Mouse (Mus musculus): ENCODE measurements around the gene Ergic2.
A peak's percentile ranks its signal among the peaks of the same experiment; 100 is the strongest.

Gene Ergic2

GRCm38 (mm10) chr6:148211897-148212680 is at the start of gene Ergic2:
Ergic2 (minus strand) TSS chr6:148212374.
- peak; percentile 95 for DNase-seq (ENCODE audit: low spot score)

GRCm38 (mm10) chr6:148260729-148261101 is 48.5 kb upstream of the Ergic2 start:
- DNase-seq (ENCODE audit: low spot score): no peak

DNA sequence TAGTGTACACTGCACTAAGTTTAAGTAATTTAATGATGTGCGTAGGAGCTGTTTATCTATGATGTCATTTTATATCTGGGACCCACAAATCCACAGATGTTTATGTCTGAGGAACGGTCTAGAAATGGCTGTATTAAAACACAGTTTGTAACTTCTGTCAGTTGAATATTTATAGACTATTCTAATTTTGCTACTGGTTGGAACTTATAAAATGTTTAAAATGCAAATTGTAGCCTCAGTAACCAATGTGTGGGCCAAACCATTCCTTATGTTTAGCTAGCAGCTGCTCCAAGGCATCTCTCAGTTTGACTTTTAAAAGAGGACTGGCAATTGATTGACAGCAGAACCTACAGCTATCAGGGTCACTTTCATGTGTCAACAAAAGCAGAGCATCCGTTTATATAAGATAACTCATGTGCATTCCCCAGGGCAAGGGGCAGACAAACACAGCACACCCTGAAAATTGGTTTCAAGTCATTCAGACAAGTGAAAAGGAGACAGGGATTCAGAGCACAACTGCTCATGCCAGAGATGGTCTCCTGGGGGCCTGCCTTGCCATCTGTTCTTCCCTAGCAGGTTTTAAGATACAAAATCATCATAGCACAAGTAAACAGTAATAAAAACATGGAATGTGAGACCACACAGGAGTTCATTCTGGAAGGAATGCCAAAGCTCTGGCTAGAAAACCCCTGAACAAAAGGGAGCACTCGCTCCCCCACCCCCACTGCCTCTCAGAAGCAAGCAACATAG is 48.0 kb upstream of the Ergic2 start:
- DNase-seq (ENCODE audit: low spot score): no peak

GRCm38 (mm10) chr6:148259074-148259473 is 46.9 kb upstream of the Ergic2 start:
- DNase-seq (ENCODE audit: low spot score): no peak

GRCm38 (mm10) chr6:148257805-148258204 is 45.6 kb upstream of the Ergic2 start:
- DNase-seq (ENCODE audit: low spot score): no peak

DNA sequence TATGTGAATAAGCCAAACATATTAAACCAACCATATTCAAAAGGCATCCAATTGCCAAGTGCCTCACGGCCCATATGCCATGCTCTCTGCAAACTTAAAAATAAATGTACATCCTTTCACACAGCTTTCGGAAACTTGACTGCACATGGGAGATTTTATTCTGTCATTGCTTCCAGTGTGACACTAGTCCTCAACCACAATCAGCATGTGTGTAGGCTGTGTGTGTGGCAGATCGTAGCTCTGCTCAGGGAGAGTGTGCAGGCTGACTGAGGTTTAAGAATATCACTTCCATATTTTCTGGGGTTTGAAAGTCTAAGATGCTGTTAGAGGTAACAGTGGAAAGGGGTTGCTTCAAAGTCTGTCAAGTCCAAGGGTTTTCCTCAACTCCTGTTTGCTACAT is 43.9 kb upstream of the Ergic2 start:
- no peak for DNase-seq (ENCODE audit: low spot score)

DNA sequence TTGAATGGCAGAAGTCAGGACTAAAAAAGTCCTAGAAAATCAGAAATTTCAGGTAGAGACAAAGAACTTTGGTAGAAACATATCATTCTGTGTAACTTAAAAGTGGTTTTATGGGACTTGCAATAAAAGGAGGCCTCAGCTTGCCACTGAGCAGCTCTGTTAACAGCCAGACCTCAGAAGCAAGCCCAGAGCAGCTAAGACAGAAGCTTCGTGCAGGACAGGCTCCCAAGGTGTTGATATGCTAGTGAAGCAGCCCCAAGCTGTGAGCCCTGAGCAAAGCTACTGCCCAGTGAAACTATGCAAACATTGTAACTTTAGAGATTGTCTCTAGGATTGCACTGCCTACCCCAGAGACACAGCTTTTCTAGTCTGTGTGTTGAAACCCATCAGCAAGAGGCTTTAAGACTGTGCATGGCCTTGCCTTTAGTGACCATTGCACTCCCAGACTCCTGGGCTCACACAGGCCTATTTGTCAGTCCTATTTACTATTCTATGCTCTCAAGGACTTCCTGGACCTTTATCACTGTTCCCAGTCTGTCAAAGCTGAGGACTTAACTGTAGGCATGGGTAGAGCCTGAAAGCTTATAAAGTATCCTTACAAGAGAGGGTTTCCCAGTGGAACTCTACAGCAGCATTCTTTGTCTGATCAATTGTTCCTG is 43.4 kb upstream of the Ergic2 start:
- no peak for DNase-seq (ENCODE audit: low spot score)

GRCm38 (mm10) chr6:148249221-148249620 is 37.0 kb upstream of the Ergic2 start:
- DNase-seq (ENCODE audit: low spot score): no peak

GRCm38 (mm10) chr6:148248625-148249024 is 36.5 kb upstream of the Ergic2 start:
- no peak for DNase-seq (ENCODE audit: low spot score)

DNA sequence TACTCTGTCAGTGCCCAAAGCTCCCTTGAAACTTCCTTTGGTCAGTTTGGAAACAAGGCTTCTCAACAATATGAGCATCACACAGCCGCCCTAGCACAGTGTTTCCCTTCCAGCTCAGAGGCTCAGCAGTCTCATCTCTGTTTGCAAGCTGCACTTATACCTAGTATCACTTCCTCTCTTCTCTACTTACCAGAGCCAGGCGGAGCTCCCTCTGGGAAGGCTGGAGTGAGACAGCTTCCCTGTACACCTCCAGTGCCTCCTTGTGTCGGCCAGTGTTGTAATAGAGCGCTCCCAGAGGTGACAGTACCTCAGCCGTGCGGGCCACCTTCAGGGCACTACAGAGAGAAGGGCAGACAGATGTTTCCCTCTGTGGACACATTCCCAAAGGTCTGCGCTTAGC is 34.4 kb upstream of the Ergic2 start:
- no peak for DNase-seq (ENCODE audit: low spot score)

DNA sequence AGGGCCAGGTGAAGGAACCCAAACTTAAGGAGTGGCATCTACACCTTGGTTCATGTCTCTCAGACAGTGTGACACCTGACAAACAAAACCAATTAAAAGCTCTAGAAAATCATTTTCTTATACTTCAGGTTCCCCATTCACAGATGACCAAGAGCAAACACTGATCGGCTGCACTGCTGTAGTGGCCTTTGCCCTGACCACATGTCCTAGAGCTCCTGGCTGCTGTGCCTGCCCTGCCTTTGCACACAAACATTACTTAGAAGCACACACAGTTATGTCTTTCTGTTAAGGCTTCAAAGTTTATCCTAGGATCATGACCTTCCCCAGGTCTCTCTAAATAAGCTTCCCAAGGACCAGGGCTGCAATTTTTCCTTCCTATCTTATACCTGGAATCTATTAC is 32.7 kb upstream of the Ergic2 start:
- no peak for DNase-seq (ENCODE audit: low spot score)

DNA sequence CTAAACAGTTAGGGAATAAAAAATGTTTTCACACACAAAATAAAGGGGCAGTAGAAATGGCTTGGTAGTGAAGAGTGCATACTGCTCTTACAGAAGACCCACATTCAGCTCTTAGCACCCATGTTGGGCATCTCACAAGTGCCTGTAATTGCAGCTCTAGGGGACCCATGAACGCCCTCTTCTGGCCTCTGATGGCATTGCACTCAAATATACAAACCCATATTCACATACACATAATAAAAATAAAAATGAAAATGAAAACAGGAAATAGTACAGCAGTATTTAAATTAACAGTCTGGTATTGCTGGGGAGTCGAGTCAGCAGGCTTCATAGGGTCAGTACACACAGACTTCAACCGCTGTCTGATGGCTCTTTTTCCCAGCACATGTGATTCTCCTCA is 30.1 kb upstream of the Ergic2 start:
- DNase-seq (ENCODE audit: low spot score): no peak

GRCm38 (mm10) chr6:148241685-148242084 is 29.5 kb upstream of the Ergic2 start:
- no peak for DNase-seq (ENCODE audit: low spot score)

- no peak for DNase-seq (ENCODE audit: low spot score)
These were observed 27.1 kb upstream of the Ergic2 start for GRCm38 (mm10) chr6:148239311-148239710.

GRCm38 (mm10) chr6:148237453-148237852 is 25.3 kb upstream of the Ergic2 start:
- no peak for DNase-seq (ENCODE audit: low spot score)

- no peak for DNase-seq (ENCODE audit: low spot score)
These were observed 22.1 kb upstream of the Ergic2 start for GRCm38 (mm10) chr6:148234105-148234828.

DNA sequence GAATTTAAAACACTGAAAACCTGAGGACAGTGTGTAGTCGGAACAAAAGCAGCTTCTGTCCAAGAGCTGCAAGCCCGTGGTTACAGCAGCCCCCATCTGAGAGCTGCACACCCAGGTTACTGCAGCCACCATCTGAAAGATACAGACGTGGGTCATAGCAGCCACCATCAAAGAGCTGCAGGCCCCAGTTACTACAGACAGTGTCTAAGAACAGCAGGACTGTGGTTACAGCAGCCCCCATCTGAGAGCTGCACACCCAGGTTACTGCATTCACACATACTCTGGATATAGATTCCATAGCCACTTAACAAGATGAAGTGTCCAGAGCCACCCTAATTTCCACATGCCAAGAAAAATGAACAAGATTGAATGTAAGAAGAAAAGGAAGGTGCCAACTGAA is 15.4 kb upstream of the Ergic2 start:
- DNase-seq (ENCODE audit: low spot score): no peak

DNA sequence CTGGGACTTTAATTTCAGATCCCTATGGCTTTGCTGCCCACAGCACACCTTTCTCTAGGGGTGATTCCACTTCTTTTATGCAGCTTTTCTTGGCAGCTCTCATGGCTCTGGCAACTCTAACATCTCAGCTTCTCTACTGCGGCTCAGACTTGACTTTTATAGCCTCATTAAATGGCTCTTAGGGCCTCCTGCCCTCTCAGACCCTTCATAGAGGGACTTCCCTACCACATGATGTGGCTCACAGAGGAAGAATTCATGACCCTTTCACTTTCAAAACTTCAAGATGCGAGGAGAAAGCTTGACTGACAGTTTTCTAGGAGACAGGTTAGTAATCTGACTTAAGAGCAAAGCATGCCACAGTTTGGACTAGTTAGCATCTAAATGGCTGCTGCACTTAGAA is 10.5 kb upstream of the Ergic2 start:
- no peak for DNase-seq (ENCODE audit: low spot score)

DNA sequence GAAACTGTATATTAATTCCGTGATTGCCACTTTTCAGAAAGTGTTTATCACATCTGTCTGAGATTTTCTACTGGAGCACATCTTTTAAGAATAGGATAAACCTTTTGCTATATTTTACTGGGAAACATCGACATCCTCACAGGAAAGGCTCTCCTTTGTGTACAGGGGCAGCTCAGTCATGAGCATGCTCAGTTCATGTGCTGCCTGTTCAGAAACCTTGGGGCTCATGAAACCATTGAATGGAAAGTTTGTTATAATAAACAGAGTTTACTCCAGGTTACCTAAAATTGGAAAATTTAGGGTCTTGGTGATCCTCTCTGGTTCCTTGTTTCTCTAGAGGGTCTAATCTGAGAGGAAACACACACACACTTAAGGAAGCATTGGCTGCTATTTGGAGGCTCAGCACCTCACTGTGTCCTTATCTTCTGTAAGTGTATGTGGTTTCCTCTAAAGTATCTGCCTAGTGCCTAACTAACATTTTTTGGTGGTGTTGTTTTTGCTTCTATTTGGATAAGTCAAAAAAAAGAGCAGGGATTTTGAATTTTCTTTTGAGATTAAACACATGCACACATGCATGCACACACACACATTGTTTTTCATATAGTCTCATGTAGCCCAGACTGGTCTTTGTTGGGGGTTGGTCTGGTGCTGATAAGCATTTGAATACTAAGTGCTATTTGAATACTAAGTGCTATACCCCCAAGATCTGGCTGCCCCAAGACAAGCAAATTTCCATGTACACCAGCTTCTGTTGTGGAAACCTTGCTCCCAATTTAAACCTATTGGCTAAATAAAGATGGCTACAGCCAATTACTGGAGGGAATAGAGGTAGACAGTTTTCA is 6.3 kb upstream of the Ergic2 start:
- no peak for DNase-seq (ENCODE audit: low spot score)

DNA sequence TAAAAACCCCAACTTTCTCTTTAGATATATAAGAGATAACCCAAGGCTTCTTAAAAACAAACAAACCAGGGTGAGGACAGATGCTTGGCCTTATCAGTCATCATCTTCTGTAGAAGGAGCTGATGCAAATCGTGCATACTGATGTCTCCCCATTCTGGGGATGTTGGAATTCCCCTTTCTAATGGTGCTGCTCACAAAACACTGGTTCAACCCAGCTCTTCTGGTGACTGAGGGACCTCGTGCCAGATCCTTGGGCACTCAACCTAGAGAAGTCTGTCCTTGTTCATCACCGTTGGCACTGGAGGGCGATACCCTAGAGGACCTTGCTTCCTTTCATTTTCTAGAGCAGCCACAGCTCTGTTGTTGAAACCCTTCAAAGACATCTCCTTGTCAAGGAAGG is 4.6 kb upstream of the Ergic2 start:
- DNase-seq (ENCODE audit: low spot score): no peak

DNA sequence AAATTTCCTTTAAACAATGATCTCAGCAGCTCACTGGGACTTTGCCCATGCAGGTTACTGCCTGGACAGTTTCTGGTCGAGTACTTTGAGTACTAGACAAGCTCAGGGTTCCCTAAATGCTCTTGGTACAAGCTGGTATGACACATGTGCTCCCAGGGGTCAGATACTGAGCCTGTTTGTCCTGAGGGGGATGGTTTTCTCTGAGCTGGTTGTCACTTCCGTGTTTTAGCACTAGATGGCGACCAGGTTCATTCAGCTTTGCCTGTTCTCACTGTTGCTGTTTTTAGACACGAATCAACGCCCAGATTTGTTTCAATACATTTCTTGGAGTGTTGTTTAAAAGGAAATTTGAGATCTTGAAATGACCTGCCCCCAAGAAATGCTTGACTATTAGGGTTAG is 2.6 kb upstream of the Ergic2 start:
- peak; percentile 34 for DNase-seq (ENCODE audit: low spot score)
